Mouse (Mus musculus) liver, adult (tissue): ENCODE data around the gene Slc24a2.

Source experiments
- GATA4 ChIP-seq: IDR thresholded peaks from 2 replicates; pipeline ENCODE4 v1.6.1; 2014; ENCODE audit warnings: mild to moderate bottlenecking, low read length; ENCODE audit not compliant: insufficient replicate concordance

Slc24a2 gene

GRCm38 (mm10) chr4:87081321-87081720 lies 149.0 kb downstream of the Slc24a2 start:
- TF ChIP-seq GATA4: no peak

- no peak for TF ChIP-seq GATA4
Measured at GRCm38 (mm10) chr4:87079305-87079704, 151.0 kb downstream of the Slc24a2 start.

GRCm38 (mm10) chr4:87078726-87079125 lies 151.6 kb downstream of the Slc24a2 start:
- TF ChIP-seq GATA4: no peak

- no peak for TF ChIP-seq GATA4
Measured at GRCm38 (mm10) chr4:87075761-87076160, 154.5 kb downstream of the Slc24a2 start.

- no peak for TF ChIP-seq GATA4
Measured at GRCm38 (mm10) chr4:87068121-87068520, 162.2 kb downstream of the Slc24a2 start.

DNA sequence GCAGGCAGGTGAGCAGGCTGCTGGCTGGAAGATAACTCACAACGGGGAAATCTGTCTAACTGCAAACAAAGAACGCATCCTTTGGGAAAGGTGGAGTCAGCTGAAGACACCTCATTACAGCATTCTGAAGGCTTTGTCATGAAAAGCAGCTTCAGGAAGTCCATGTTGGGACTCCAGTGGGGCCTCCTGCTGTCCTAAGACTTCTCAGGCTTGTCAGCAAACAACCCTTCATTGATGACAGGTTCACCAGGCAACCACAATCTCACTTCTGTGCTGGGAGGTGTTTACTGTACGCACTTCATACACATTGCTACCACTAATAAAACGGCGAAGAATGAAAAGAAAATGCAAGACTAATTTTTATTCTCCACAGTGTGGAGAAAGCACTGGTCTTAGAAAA lies 165.1 kb downstream of the Slc24a2 start:
- TF ChIP-seq GATA4: no peak

- TF ChIP-seq GATA4: no peak
Measured at GRCm38 (mm10) chr4:87064561-87064960, 165.7 kb downstream of the Slc24a2 start.

DNA sequence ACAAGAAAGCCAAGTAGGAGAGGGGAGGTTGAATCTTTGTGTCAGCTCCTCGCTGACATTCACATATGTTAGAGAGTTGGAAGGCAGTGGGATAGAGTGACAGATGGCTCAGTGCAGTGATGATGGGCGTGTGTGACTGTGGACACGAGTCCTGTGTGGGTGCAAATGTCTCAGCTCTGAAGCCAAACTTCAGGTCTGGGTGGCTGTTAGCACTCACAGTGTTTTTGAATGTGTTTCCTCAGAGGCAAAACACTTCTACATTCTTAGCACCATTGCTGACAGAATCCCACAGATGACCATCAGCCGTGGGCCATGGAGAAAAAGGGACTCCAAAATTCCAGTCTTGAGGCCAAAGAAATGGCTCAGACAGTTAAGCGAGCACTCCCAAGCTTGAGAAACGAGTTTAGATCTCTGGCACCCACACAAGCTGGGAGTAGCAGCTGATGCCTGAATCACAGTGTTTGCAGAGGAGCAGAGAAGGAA lies 167.5 kb downstream of the Slc24a2 start:
- no peak for TF ChIP-seq GATA4

- no peak for TF ChIP-seq GATA4
Measured at GRCm38 (mm10) chr4:87061696-87062095, 168.6 kb downstream of the Slc24a2 start.

- TF ChIP-seq GATA4: no peak
Measured at GRCm38 (mm10) chr4:87057572-87057971, 172.7 kb downstream of the Slc24a2 start.

DNA sequence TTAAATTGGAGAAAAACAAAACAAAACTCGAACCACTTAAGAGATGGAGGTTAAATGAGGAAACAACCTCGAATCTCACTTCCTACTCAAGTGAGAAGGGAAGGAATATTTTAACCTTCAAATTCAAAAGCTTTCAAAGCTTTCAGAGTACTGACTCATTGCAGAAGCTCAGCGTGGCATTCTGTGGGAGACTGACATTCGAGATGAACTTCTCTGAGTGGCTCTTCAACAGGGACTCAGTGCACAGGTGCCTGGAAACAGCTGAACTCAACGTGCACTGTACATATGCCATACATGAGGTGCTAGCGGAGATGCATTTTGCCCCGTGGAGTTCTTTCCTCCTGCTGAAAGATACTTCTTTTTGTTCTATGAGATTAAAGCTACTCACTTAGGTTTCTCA lies 174.5 kb downstream of the Slc24a2 start:
- TF ChIP-seq GATA4: no peak

DNA sequence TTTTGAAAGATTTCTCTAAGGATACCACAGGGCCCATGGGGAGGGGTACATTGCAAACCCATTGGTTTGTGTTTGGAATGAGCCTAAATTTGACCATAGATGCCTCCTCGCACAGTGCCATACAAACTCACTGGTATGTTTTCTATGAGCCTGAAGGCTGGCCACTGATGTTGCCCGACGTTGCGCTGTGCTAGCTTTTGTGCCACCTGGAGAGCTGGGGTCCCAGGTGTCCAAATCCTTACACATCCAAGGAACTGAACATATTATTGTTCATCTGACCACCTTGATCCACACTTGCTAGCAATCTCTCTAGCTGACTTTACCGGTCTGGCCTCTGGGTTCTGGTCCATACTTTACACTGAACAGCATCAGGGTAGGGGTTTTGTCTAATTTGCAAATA lies 177.4 kb downstream of the Slc24a2 start:
- TF ChIP-seq GATA4: no peak

DNA sequence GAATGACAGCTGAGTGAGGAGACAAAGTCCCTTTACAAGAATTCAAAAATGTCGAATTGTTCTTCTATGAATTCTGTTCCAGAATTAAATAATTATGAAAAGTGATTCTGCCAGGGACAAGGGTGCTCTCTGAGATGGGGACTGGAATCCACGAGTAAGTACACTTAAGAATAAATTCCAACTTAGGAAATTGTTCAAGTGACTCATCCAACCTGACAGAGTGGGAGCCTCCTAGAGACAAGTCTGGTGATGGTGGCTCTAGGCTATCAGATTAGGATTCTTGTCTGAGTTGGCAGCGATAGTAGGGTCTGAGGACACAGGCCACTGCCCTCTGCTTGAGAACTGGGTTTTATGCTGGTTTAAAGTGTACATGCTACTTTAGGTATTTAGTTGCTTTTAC lies 181.2 kb downstream of the Slc24a2 start:
- no peak for TF ChIP-seq GATA4

DNA sequence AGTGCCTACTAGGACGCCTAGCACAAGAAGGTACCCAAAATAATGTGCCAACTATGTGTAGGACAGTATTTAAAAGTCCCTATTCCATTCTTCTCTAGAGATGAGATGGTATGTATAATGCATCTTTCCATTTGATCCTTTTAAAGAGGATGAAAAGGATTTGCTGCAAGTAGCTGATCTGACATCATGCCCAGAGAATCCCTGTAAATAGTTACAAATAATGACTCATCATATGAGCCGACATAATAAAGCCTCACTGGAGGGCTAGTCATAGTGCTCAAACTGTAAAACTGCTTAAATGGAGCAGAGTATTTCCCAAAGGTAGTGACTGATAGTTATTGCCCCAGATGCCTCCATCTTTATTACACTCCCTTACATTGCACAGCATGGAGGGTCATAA lies 183.1 kb downstream of the Slc24a2 start:
- no peak for TF ChIP-seq GATA4

GRCm38 (mm10) chr4:87043296-87043695 lies 187.0 kb downstream of the Slc24a2 start:
- no peak for TF ChIP-seq GATA4

DNA sequence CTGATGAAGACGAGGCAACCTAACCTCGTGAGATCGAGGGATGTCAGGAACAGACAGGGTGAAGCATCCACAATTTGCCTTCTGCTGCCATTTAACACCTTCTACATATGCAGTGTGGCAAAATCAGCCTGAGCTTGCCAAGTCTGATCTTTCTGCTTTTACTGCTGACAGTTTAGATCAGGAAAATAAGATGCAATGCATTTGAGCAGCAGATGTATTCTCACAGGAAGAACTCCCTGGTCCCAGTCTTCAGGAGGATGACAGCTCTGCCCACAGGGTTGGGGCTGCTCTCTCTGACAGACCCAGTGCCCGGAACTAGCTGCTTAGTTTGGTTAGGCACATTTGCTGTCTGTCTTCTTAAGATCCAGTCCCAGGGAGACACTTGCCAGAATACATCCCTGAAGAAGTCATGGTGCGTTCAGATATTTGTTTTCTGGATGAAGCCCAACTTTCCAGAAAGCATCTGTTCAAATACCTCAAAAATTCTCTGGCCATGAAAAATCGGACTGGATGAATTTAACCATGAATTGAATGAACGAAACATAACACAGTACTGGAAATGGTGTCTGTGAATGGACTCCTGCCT lies 188.8 kb downstream of the Slc24a2 start:
- no peak for TF ChIP-seq GATA4

DNA sequence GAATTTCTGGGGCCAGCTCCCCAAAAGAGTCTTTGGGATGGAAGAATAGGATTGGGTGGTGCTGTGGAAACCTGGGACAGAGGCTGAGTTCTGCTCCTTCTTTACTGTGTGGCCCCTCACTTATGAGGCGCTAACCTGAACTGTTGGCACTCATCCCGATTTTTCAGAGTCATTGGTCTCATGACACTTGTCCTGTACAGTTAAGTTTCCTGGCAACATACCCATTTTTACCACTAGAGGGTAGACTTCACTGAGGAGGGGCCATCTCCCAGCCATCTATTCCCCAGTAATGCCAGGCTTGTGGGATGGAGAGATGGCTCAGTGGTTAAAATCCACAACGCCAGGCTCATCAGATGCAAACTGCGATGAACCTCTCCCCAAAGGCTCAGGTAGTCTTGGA lies 192.7 kb downstream of the Slc24a2 start:
- no peak for TF ChIP-seq GATA4

DNA sequence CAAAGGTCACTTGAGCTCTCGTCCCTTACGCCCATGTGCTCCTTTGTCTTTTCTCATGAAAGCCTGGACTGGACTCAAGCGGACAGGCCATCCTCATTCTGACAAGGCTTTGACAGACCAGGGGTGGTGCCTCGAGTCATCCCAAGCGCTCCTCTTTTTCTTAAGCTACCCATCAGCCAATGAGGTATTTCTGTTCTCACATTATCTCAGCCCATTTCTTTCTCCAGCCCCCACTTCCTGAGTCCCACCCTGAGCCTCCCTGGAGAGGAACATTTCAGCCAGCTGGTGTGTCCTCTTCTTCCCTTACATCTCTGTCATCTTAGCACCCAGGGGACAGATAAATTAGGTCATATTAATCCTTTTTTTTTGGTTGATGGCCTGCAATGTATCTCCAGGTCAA lies 193.8 kb downstream of the Slc24a2 start:
- no peak for TF ChIP-seq GATA4

DNA sequence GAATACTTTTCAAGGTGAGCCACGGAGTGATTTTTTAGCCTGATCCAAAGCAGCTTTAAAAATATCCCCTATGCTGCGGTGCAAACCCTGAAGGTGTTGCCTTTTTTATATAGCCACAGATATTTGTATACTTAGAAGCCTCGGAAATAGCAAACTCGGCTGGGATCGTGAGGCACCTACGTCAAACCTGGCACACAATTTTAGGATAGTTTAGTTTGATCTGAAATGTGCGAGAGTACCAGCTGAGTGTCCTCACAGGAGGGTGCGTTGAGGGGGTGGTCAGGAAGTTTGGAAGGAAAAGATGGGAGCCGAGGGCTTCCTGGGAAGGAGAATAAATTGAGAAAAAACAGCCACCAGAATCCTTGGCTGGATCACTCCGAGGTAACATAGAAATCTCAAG lies 194.6 kb downstream of the Slc24a2 start:
- TF ChIP-seq GATA4: no peak
